Mouse (Mus musculus): Measurements from ENCODE around the gene Pgm2. TPM values are rescaled to one million over a fixed set of nuclear protein-coding genes. Genes with fewer than 3 reads are reported as not detected.

Gene Pgm2
- total RNA-seq, 2 experiments from 2014 or later, result 9.1 to 13.1 TPM

DNA sequence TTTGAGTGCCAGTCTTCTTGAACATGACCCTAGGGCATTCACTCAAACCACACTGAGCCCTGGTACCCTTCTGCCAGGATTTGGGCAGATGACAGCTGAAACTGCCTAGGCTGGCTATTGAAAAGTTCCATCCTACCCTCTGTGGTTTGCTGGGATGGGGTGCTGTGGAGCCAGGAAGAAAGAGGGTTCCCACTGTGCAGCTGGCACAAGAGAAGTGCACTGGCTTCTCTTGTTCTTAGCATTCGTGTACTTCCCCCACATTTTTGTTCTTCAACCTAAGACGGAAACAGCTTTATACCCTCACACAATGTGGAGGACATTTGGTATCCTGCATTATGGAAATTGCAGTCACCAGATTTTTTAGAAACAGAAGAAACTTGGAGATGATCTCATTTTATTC lies 73.1 kb downstream of the Pgm2 start:
- Histone ChIP-seq H3K4me3 (no peak overlapping the region), H3K27ac (no peak overlapping the region)
- no peak for DNase-seq (ENCODE audit: extremely low spot score in 1 of 2, low spot score in 2 of 2)
- intact Hi-C loops (cut with DNase I), result no loop called here
- TF ChIP-seq CTCF (IDR thresholded peaks at IDR 0.05), result no peak

DNA sequence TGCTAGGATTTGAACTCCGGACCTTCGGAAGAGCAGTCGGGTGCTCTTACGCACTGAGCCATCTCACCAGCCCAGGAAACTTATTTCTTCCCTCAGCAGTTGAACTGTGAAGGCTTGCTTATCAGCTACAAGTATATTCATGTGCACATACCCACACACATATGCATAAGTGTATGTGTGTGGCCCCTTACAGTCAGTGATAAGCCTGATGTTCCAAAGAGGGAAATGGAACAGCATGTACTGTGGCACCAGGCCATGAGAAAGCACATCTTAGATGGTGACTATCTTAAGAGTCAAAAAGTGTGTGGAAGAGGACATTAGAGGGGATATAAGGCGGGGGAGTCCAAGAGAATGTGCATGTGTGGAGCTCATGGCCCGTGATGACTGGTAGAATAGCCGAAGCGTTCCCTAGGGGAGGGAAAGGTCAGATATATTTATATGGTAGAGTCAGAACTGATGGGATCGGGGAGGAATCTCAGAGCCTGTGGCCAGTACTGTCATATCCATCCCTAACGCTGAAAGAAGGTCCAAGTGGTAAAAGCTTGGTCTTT lies 76.3 kb downstream of the Pgm2 start:
- no peak overlapping the region for H3K4me3 ChIP-seq
- no peak for DNase-seq (ENCODE audit: extremely low spot score in 1 of 2, low spot score in 2 of 2)
- H3K27ac ChIP-seq, result no peak overlapping the region
- no peak for TF ChIP-seq CTCF (IDR thresholded peaks at IDR 0.05)
- intact Hi-C loops (cut with DNase I), result no loop called here

GRCm38 (mm10) chr5:64172884-64173283 lies 80.1 kb downstream of the Pgm2 start:
- no peak overlapping the region for H3K4me3 ChIP-seq
- TF ChIP-seq CTCF (IDR thresholded peaks at IDR 0.05), result no peak
- H3K27ac ChIP-seq, result no peak overlapping the region
- intact Hi-C loops (cut with DNase I), result no loop called here
- DNase-seq (ENCODE audit: extremely low spot score in 1 of 2, low spot score in 2 of 2), result no peak

DNA sequence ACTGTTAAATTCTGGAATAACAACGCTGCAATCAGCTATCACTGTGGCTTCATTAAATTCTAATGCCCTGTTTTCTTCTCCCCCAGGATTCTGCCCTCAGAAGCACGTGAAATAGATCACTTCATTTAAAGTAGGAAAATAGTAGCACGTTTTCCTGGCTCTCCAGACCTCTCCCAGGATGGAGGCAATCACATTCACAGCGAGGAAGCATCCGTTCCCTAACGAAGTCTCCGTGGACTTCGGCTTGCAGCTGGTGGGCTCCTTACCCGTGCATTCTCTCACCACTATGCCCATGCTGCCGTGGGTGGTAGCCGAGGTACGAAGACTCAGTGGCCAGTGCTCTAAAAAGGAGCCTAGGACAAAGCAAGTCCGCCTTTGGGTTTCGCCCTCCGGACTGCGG lies 80.6 kb downstream of the Pgm2 start:
- intact Hi-C loops (cut with DNase I), result no loop called here
- no peak for DNase-seq (ENCODE audit: extremely low spot score in 1 of 2, low spot score in 2 of 2)
- TF ChIP-seq CTCF (IDR thresholded peaks at IDR 0.05), result no peak
- Histone ChIP-seq H3K27ac (no peak overlapping the region), H3K4me3 (no peak overlapping the region)

GRCm38 (mm10) chr5:64174429-64174935 lies 81.7 kb downstream of the Pgm2 start:
- intact Hi-C loops (cut with DNase I), result no loop called here
- TF ChIP-seq CTCF (IDR thresholded peaks at IDR 0.05), result no peak
- Histone ChIP-seq H3K4me3 (no peak overlapping the region), H3K27ac (no peak overlapping the region)
- no peak for DNase-seq (ENCODE audit: extremely low spot score in 1 of 2, low spot score in 2 of 2)

Small RNAs within 50 kb of the gene (microRNA-seq; reads per million reads assigned to microRNA genes)
- gene Gm22395, result 0 reads per million in 2 experiments
- 0 reads per million in 2 experiments for gene Gm23967

Other genes starting within 250 kb of the Pgm2 start
- 10 to 100 TPM; 10.9 to 11.3 TPM for gene Rell1, start 124.1 kb upstream of the Pgm2 start, total RNA-seq (2021)
- 10 to 100 TPM; 20.2 to 24.6 TPM for gene Tbc1d1, start 63.4 kb downstream of the Pgm2 start, total RNA-seq (2021)